In the genomic region with DNA sequence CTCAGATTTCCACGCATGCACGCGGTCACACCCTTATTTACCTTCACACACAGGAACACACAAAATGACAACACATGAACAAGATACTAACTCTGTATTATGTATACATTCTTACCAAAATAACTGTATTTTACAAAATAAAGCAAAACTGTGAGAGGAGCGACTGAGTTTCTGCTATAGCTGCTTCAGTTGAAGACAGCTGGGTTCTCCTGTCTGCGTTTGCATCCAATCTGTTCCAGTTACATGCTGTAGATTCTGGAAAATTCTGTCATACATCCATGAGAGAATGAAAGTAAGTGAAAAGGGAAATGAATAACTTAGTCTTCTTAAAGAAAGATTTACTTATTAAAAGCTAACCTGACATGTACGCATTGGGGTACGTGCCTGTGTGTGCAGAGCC, we compare ENCODE assay signal across 27 mouse cellular contexts.
"Had no signal": no experiment of that assay in that cellular context is flagged by ENCODE, and none has a peak within 500 bp of the region (broad histone marks: within the 10 kb centered on the region; RNA-seq: fewer than 3 reads in every experiment).

No protein-coding gene starts in this region.

- H3K9me3 ChIP-seq: heart, embryonic 13.5 days; heart, embryonic 15.5 days; hindbrain, embryonic 13.5 days; hindbrain, embryonic 15.5 days; kidney, embryonic 15.5 days; limb, embryonic 12.5 days; liver, embryonic 13.5 days; liver, embryonic 15.5 days had no signal

- H3K36me3 ChIP-seq: heart, embryonic 13.5 days; heart, embryonic 15.5 days; hindbrain, embryonic 13.5 days; hindbrain, embryonic 15.5 days; kidney, embryonic 15.5 days; limb, embryonic 12.5 days; liver, embryonic 13.5 days; liver, embryonic 15.5 days had no signal

- ATAC-seq: hindbrain, postnatal 0 days; intestine, embryonic 16.5 days had no signal

- H3K4me3 ChIP-seq: heart, adult 2 months; heart, embryonic 13.5 days; heart, embryonic 15.5 days; hindbrain, embryonic 13.5 days; hindbrain, embryonic 15.5 days; kidney, embryonic 15.5 days; limb, embryonic 12.5 days; liver, embryonic 13.5 days; liver, embryonic 15.5 days had no signal

- H3K9ac ChIP-seq: heart, embryonic 13.5 days; heart, embryonic 15.5 days; hindbrain, embryonic 13.5 days; hindbrain, embryonic 15.5 days; kidney, embryonic 15.5 days; limb, embryonic 12.5 days; liver, embryonic 13.5 days; liver, embryonic 15.5 days had no signal

- H3K27me3 ChIP-seq: heart, embryonic 13.5 days; heart, embryonic 15.5 days; hindbrain, embryonic 13.5 days; hindbrain, embryonic 15.5 days; liver, embryonic 13.5 days; liver, embryonic 15.5 days had no signal

- DNase-seq: gastrocnemius, postnatal 14 days; gastrocnemius, postnatal 36 days; heart, adult 11 months; heart, postnatal 14 days; heart, postnatal 36 days; kidney, adult 11 months; kidney, adult 2 months; kidney, adult 9 months; kidney, postnatal 14 days; kidney, postnatal 36 days; layer of hippocampus, postnatal 36 days; left cerebral cortex, postnatal 4 days; liver; liver, embryonic 13.5 days had no signal

- H3K4me2 ChIP-seq: heart, embryonic 11.5 days; heart, embryonic 13.5 days; heart, embryonic 15.5 days; hindbrain, embryonic 13.5 days; hindbrain, embryonic 15.5 days; kidney, embryonic 15.5 days; limb, embryonic 12.5 days; liver, embryonic 11.5 days; liver, embryonic 13.5 days; liver, embryonic 15.5 days had no signal

- H3K27ac ChIP-seq: heart, adult 2 months; heart, embryonic 13.5 days; heart, embryonic 15.5 days; hindbrain, embryonic 13.5 days; hindbrain, embryonic 15.5 days; hindbrain, postnatal 0 days; kidney, embryonic 15.5 days; kidney, postnatal 0 days; liver, embryonic 13.5 days; liver, embryonic 15.5 days had no signal

- H3K4me1 ChIP-seq: heart, embryonic 13.5 days; heart, embryonic 15.5 days; liver, embryonic 13.5 days; liver, embryonic 15.5 days had no signal
